Mouse (Mus musculus) neural tube, embryonic 12.5 days (tissue): ENCODE results near the gene Asxl1. TPM values are rescaled to one million over a fixed set of nuclear protein-coding genes. Genes with fewer than 3 reads are reported as not detected.

ENCODE experiments used
- ATAC-seq: fragments of 200-750 bp; cut with Nextera tagmentation; 2 replicates; pipeline ENCODE4 v1.8.0; 2017; ENCODE audit warnings: low read depth, mild to moderate bottlenecking, moderate TSS enrichment, moderate library complexity; ENCODE audit not compliant: low FRiP score
- H3K27ac ChIP-seq: fragments of 300-500 bp; sonication (generic); 2 replicates; pipeline ENCODE4 v1.5.1; 2016
- H3K27me3 ChIP-seq: fragments of 300-500 bp; sonication (generic); replicated peaks from 2 replicates; pipeline ENCODE4 v1.6.1; 2016; ENCODE audit warnings: mild to moderate bottlenecking
- H3K36me3 ChIP-seq: fragments of 300-500 bp; sonication (generic); 2 replicates; pipeline ENCODE4 v1.6.1; 2016; ENCODE audit warnings: mild to moderate bottlenecking
- H3K4me1 ChIP-seq: fragments of 300-500 bp; sonication (generic); 2 replicates; pipeline ENCODE4 v1.6.1; 2016
- H3K4me2 ChIP-seq: fragments of 300-500 bp; sonication (generic); replicated peaks from 2 replicates; pipeline ENCODE4 v1.6.1; 2016; ENCODE audit warnings: mild to moderate bottlenecking
- H3K4me3 ChIP-seq: fragments of 300-500 bp; sonication (generic); 2 replicates; pipeline ENCODE4 v1.5.1; 2016
- H3K9ac ChIP-seq: fragments of 300-500 bp; sonication (generic); 2 replicates; pipeline ENCODE4 v1.6.1; 2016; ENCODE audit warnings: mild to moderate bottlenecking
- H3K9me3 ChIP-seq: fragments of 300-500 bp; sonication (generic); 2 replicates; pipeline ENCODE4 v1.6.1; 2016; ENCODE audit warnings: mild to moderate bottlenecking
- WGBS: fragments of 180-500 bp; shearing (Covaris S2); methylation state at CpG from one replicate; pipeline ENCODE4 v1.1.7; 2016; 5-methylcytosine and 5-hydroxymethylcytosine counted together
- polyA plus RNA-seq: library from polyadenylated mRNA; unstranded; fragments of >200 nt; fragmentation: Nextera tagmentation; extraction: Ambion mirVana; gene quantifications from 2 replicates; pipeline ENCODE4 v1.2.1, GENCODE M21; 2016

Gene Asxl1
- polyA plus RNA-seq, 1 experiment from 2014 or later = 21.1 TPM

DNA sequence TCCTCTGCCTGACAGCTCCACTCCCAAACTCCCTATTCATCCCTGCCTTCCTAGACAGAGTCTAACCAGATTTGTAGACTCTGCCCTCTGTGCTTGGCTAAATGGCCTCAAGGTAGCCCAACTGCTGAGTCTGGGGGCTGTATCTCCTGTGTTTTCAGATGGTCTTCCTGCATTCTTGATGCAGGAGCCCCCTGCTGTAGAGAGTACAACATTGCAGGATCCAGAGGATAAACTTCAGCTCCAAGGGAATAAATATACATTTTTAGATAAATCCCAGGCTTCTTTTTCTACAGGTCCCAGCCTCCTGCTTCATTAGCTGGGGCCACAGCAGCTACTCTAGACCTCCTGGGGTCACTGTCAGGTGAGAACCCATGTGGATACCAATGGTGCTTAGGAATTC, 75.6 kb downstream of the Asxl1 start:
- peaks cover 68% of the 10 kb centered on the region for H3K36me3 ChIP-seq
- ATAC-seq = no peak
- peaks cover 44% of the 10 kb centered on the region for H3K4me1 ChIP-seq

GRCm38 (mm10) chr2:153422051-153422450, 76.4 kb downstream of the Asxl1 start:
- H3K9me3 ChIP-seq = no peaks in the 10 kb centered on the region
- WGBS = 32% methylated on average over 5 of the region's 5 CpGs
- H3K4me2 ChIP-seq = no peak overlapping the region
- peaks cover 51% of the 10 kb centered on the region for H3K4me1 ChIP-seq
- peaks cover 59% of the 10 kb centered on the region for H3K36me3 ChIP-seq
- peak; percentile 49; the same call in 1 of the 2 replicates for ATAC-seq
- H3K27ac ChIP-seq = no peak overlapping the region
- H3K4me3 ChIP-seq = no peak overlapping the region
- H3K9ac ChIP-seq = no peak overlapping the region
- H3K27me3 ChIP-seq = no peaks in the 10 kb centered on the region

More for the DNA sequence above, 75.6 kb downstream of the Asxl1 start:
- no peaks in the 10 kb centered on the region for H3K27me3 ChIP-seq
- no peak overlapping the region for H3K4me3 ChIP-seq
- no peaks in the 10 kb centered on the region for H3K9me3 ChIP-seq
- no peak overlapping the region for H3K4me2 ChIP-seq
- H3K9ac ChIP-seq = no peak overlapping the region
- no peak overlapping the region for H3K27ac ChIP-seq

DNA sequence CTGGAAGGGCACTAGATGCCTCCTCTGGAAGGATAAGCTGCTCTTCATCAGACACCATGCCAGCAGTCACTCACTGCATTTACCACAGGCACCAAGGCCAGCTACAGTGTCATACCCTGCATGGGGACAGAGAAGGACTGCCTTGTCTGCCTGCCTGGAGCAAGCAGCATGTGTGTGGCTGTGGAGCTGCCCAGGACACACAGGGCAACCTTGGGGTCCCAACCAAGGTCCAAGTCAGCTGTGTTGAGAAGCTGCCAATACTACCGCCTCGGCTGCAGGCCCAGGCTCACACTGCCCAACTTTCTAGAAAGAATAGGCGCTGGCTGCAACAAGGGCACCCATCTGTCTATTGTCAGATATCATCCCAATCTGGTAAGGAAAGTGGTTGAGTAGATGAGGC, 77.5 kb downstream of the Asxl1 start:
- no peak overlapping the region for H3K4me2 ChIP-seq
- H3K9ac ChIP-seq = no peak overlapping the region
- no peaks in the 10 kb centered on the region for H3K9me3 ChIP-seq
- ATAC-seq = no peak
- H3K4me3 ChIP-seq = no peak overlapping the region
- peaks cover 60% of the 10 kb centered on the region for H3K4me1 ChIP-seq
- peaks cover 50% of the 10 kb centered on the region for H3K36me3 ChIP-seq
- H3K27me3 ChIP-seq = no peaks in the 10 kb centered on the region
- WGBS = 87% methylated on average over 3 of the region's 3 CpGs
- H3K27ac ChIP-seq = peak overlapping the region; percentile 7; the same call in 1 of the 2 replicates

DNA sequence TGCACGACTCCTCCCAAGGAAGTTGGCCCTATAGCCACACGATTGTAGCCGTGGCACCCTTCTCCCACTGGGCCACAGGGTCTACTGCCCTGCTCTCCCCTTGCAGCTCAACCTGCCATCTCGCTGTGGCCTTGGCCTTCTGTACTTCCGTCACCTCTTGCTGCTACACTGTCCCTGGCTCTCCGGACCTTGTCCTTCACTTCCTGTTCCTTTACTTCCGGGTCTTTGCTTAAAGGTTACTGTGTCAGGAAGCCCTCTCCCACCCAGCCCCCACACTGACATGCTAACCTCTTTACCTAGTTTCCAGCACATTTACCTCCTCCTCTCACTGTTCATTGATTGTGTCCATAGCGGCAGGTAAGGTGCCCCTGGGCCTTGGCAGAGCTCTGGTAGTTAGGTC, 78.9 kb downstream of the Asxl1 start:
- no peak overlapping the region for H3K27ac ChIP-seq
- ATAC-seq = no peak
- H3K4me1 ChIP-seq = peaks cover 62% of the 10 kb centered on the region
- H3K4me3 ChIP-seq = no peak overlapping the region
- no peaks in the 10 kb centered on the region for H3K27me3 ChIP-seq
- peaks cover 50% of the 10 kb centered on the region for H3K36me3 ChIP-seq
- WGBS = 89% methylated on average over 8 of the region's 8 CpGs
- H3K9ac ChIP-seq = no peak overlapping the region
- H3K4me2 ChIP-seq = no peak overlapping the region
- no peaks in the 10 kb centered on the region for H3K9me3 ChIP-seq

DNA sequence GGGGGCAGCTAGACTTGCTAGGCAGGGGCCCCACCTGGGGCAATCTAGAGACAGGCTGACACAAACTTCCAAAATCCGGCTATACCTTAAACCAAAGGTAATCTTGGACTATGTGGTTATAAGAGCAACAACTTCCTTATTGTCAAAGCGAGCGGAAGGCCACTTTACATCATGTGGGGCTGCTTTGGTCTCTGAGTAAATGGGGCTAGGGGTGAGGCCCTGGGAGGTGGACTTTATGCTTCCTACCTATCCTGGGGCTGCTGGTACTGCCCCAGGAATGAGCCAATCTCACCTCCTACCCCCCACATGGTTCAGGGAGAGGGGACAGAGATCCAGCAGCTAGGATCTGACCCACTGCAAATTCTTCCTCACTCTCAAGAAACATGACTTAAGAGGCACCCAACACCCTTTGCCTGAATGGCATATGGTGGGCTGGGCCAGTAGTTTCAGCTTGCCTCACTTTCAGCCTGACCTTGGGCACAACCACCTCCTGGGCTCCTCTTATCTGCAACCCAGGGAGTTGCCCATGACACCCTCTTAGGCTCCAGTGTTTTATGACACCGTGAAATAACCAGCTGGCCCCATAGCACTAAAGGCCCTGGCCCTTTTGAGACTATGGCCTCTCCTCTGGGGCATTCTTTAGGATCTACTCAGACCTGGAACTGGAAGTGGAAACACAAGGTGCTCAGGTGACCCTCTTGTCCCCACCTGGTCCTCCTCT, 79.7 kb downstream of the Asxl1 start:
- Histone ChIP-seq H3K27ac (peak overlapping the region; percentile 82; the same call in 1 of the 2 replicates), H3K9ac (no peak overlapping the region), H3K27me3 (no peaks in the 10 kb centered on the region), H3K4me1 (peaks cover 62% of the 10 kb centered on the region), H3K4me3 (no peak overlapping the region), H3K4me2 (0 out of 2 replicates have a peak overlapping the region, but pooled peaks have one; percentile 32), H3K36me3 (peaks cover 49% of the 10 kb centered on the region), H3K9me3 (no peaks in the 10 kb centered on the region)
- ATAC-seq = 0 out of 2 replicates have a peak, but pooled peaks have one; percentile 17
- WGBS = 72% methylated on average over 4 of the region's 4 CpGs

DNA sequence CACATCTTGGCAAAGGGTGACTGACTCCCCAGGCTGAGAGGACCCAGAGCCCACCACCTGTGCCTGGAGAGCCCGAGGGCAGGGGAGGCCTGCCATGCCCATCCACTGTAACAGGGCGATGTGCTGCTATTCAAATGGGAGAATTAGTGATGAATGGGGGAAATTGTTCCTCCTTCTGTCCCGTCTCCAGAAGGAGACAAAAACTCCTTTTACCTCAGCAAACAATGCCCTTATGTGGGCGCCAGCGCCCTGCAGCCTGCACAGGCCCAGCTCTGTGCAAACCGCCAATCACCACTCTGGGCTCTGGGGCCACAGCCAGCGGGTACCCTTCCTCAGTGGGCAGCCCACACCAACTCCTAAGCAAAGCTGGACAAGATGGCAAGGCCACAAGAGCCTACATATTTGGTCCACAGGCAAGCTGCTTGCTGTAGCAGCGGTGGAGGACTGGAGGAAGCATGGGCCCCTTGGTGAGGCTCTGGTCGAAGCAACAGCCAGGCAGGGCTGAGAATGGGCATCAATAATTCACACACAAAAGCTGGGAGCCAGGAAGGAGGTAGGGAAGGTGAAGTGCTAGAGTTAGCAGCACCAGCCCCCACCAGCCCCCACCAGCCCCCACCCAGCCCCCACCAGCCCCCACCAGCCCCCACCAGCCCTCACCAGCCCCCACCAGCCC, 80.5 kb downstream of the Asxl1 start:
- H3K9me3 ChIP-seq = no peaks in the 10 kb centered on the region
- peaks cover 52% of the 10 kb centered on the region for H3K36me3 ChIP-seq
- H3K9ac ChIP-seq = no peak overlapping the region
- H3K4me1 ChIP-seq = peaks cover 62% of the 10 kb centered on the region
- peak overlapping the region; percentile 32 for H3K4me2 ChIP-seq
- no peak overlapping the region for H3K4me3 ChIP-seq
- peak; percentile 86 for ATAC-seq
- H3K27me3 ChIP-seq = no peaks in the 10 kb centered on the region
- WGBS = 19% methylated on average over 9 of the region's 9 CpGs
- H3K27ac ChIP-seq = peak overlapping the region; percentile 82

DNA sequence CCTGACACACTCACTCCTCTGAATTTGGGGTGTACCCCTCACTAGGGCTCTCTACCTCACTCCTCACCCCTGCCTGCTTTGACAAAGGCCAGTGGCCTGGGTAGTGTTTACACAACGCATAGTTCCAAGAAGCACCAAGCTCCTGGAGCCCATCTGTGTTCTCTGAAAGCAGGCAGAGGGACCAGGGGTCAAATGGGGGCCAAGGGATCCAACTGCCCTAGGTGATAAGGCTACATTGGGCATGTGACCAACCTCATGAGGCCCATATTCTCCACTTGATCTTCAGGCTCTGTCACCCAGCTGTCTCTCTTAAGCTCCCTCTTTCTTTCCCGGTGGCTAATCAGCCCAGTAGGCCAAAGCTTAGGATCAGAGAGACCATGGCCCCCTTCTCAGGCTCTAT, 81.3 kb downstream of the Asxl1 start:
- H3K4me3 ChIP-seq = no peak overlapping the region
- peak overlapping the region; percentile 25; the same call in 1 of the 2 replicates for H3K4me2 ChIP-seq
- 13% methylated on average over 2 of the region's 2 CpGs for WGBS
- H3K27ac ChIP-seq = peak overlapping the region; percentile 68
- peaks cover 63% of the 10 kb centered on the region for H3K4me1 ChIP-seq
- no peaks in the 10 kb centered on the region for H3K9me3 ChIP-seq
- no peaks in the 10 kb centered on the region for H3K27me3 ChIP-seq
- H3K36me3 ChIP-seq = peaks cover 60% of the 10 kb centered on the region
- ATAC-seq = no peak
- no peak overlapping the region for H3K9ac ChIP-seq

GRCm38 (mm10) chr2:153428485-153428884, 82.9 kb downstream of the Asxl1 start:
- Histone ChIP-seq H3K9me3 (no peaks in the 10 kb centered on the region), H3K27me3 (no peaks in the 10 kb centered on the region), H3K9ac (no peak overlapping the region), H3K4me1 (peaks cover 63% of the 10 kb centered on the region), H3K4me3 (no peak overlapping the region), H3K36me3 (peaks cover 65% of the 10 kb centered on the region), H3K27ac (no peak overlapping the region), H3K4me2 (no peak overlapping the region)
- ATAC-seq = no peak
- 68% methylated on average over 2 of the region's 2 CpGs for WGBS

GRCm38 (mm10) chr2:153430571-153430970, 84.9 kb downstream of the Asxl1 start:
- ATAC-seq = no peak
- WGBS = 100% methylated on average over 1 of the region's 1 CpGs
- no peak overlapping the region for H3K9ac ChIP-seq
- no peaks in the 10 kb centered on the region for H3K27me3 ChIP-seq
- H3K36me3 ChIP-seq = peaks cover 63% of the 10 kb centered on the region
- no peak overlapping the region for H3K4me3 ChIP-seq
- H3K4me2 ChIP-seq = no peak overlapping the region
- peaks cover 63% of the 10 kb centered on the region for H3K4me1 ChIP-seq
- no peaks in the 10 kb centered on the region for H3K9me3 ChIP-seq
- H3K27ac ChIP-seq = no peak overlapping the region

DNA sequence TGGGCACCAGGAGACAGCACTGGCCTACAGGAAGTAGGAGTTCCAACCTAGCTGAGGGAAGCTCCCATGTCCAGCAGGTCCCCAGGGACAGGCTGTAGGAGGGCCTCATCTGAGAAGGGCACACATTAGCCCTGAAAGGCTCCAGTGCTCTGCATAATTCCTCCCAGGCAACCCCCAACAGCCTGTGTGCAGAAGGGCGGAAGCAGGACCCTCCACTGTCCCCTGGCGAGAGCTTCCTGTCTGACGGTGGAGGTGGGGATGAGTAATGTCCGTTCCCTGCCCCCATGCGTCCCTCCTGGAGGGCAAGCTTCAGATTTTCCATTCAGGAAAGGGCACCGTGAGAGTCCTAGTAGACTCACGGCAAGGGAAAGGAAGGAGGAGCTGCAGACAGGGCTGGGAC, 86.9 kb downstream of the Asxl1 start:
- Histone ChIP-seq H3K9ac (no peak overlapping the region), H3K9me3 (no peaks in the 10 kb centered on the region), H3K4me1 (peaks cover 65% of the 10 kb centered on the region), H3K36me3 (peaks cover 68% of the 10 kb centered on the region), H3K27ac (peak overlapping the region; percentile 0; the same call in 1 of the 2 replicates), H3K4me3 (no peak overlapping the region), H3K4me2 (peak overlapping the region; percentile 6; the same call in 1 of the 2 replicates), H3K27me3 (no peaks in the 10 kb centered on the region)
- WGBS = 13% methylated on average over 7 of the region's 7 CpGs
- no peak for ATAC-seq

GRCm38 (mm10) chr2:153433859-153434258, 88.2 kb downstream of the Asxl1 start:
- H3K4me3 ChIP-seq = no peak overlapping the region
- peaks cover 68% of the 10 kb centered on the region for H3K4me1 ChIP-seq
- WGBS = 44% methylated on average over 3 of the region's 3 CpGs
- peaks cover 60% of the 10 kb centered on the region for H3K36me3 ChIP-seq
- ATAC-seq = no peak
- no peak overlapping the region for H3K9ac ChIP-seq
- no peaks in the 10 kb centered on the region for H3K9me3 ChIP-seq
- H3K27me3 ChIP-seq = no peaks in the 10 kb centered on the region
- H3K4me2 ChIP-seq = no peak overlapping the region; the same call in 1 of the 2 replicates
- peak overlapping the region; percentile 5; the same call in 1 of the 2 replicates for H3K27ac ChIP-seq
